26 mouse cellular contexts compared by ENCODE assay signal in genomic region chr2:59877335-59877734, GRCm38 (mm10). TPM values are rescaled to one million over a fixed set of nuclear protein-coding genes. Genes with fewer than 3 reads are reported as not detected.
DNase-seq lines count a peak whose midpoint lies in the region; ATAC-seq lines count a peak whose summit lies in the region.
"Had no signal": no experiment of that assay in that cellular context is flagged by ENCODE, and none has a peak within 500 bp of the region (broad histone marks: within the 10 kb centered on the region; RNA-seq: fewer than 3 reads in every experiment).

No protein-coding gene starts in this region.

- no peak overlapping the region for H3K9ac ChIP-seq in embryonic facial prominence, embryonic 14.5 days (ENCODE audit: low read depth, low read length)
- H3K9ac ChIP-seq: forebrain, embryonic 12.5 days; forebrain, embryonic 15.5 days; heart, embryonic 12.5 days; heart, embryonic 15.5 days; hindbrain, embryonic 15.5 days had no signal

- 57% methylated on average over 4 of the region's 4 CpGs for WGBS in embryonic facial prominence, embryonic 14.5 days
- 86% methylated on average over 4 of the region's 4 CpGs for WGBS in embryonic facial prominence, embryonic 10.5 days

- H3K27me3 ChIP-seq in embryonic facial prominence, embryonic 14.5 days (replicated peaks; ENCODE audit: control insufficient read depth, insufficient read depth, low read length), result no peaks in the 10 kb centered on the region
- no peaks in the 10 kb centered on the region for H3K27me3 ChIP-seq in embryonic facial prominence, embryonic 10.5 days (replicated peaks; ENCODE audit: low read depth, poor library complexity, severe bottlenecking)
- H3K27me3 ChIP-seq: forebrain, embryonic 12.5 days; forebrain, embryonic 15.5 days; heart, embryonic 12.5 days; heart, embryonic 15.5 days; hindbrain, embryonic 15.5 days had no signal

- H3K4me3 ChIP-seq in embryonic facial prominence, embryonic 14.5 days (ENCODE audit: low read depth, low read length), result no peak overlapping the region
- no peak overlapping the region for H3K4me3 ChIP-seq in embryonic facial prominence, embryonic 10.5 days
- H3K4me3 ChIP-seq: erythroblast, embryonic 14.5 days; forebrain, embryonic 12.5 days; forebrain, embryonic 15.5 days; heart, embryonic 12.5 days; heart, embryonic 15.5 days; hindbrain, embryonic 10.5 days; hindbrain, embryonic 15.5 days had no signal

- no peak overlapping the region for H3K27ac ChIP-seq in embryonic facial prominence, embryonic 14.5 days (replicated peaks; ENCODE audit: low read depth, low read length)
- no peak overlapping the region for H3K27ac ChIP-seq in embryonic facial prominence, embryonic 10.5 days (replicated peaks)
- H3K27ac ChIP-seq: forebrain, embryonic 12.5 days; forebrain, embryonic 15.5 days; heart, embryonic 15.5 days; hindbrain, embryonic 10.5 days; hindbrain, embryonic 15.5 days had no signal

- DNase-seq in embryonic facial prominence, embryonic 14.5 days (ENCODE audit: low spot score), result peak; percentile 50
- DNase-seq in embryonic facial prominence, embryonic 10.5 days (ENCODE audit: low spot score), result no peak
- DNase-seq in thymus, postnatal 14 days, result peak; percentile 14
- no peak for DNase-seq in thymus, adult 18-20 months
- DNase-seq in thymus, postnatal 4 days, result peak; percentile 18
- no peak for DNase-seq in left cerebral cortex, adult 9 months (ENCODE audit: low spot score in 2 of 2)
- DNase-seq: adrenal gland, adult 8-10 months; adrenal gland, postnatal 25 days; B cell, adult 2 months; cerebellum, adult 11-12 months; cerebellum, adult 8-10 months; cerebellum, postnatal 10 days; cerebellum, postnatal 36 days; embryo, embryonic 11 days; gastrocnemius, postnatal 25 days; heart, adult 18-20 months; heart, postnatal 10 days; heart, postnatal 36 days had no signal

- no peak overlapping the region for H3K4me2 ChIP-seq in embryonic facial prominence, embryonic 14.5 days (ENCODE audit: low read depth, low read length)
- H3K4me2 ChIP-seq: forebrain, embryonic 12.5 days; forebrain, embryonic 15.5 days; heart, embryonic 15.5 days; hindbrain, embryonic 15.5 days had no signal

- ATAC-seq in embryonic facial prominence, embryonic 14.5 days (ENCODE audit: low read depth), result peak; percentile 52; the same call in 1 of the 2 replicates
- ATAC-seq: activated CD4-positive, CD25-positive, alpha-beta regulatory T cell, adult 4 months; forebrain, embryonic 15.5 days had no signal

- H3K4me1 ChIP-seq in embryonic facial prominence, embryonic 14.5 days (ENCODE audit: control insufficient read depth, insufficient read depth, low read length), result no peaks in the 10 kb centered on the region
- H3K4me1 ChIP-seq in embryonic facial prominence, embryonic 10.5 days, result peaks cover 6% of the 10 kb centered on the region; the same call in 1 of the 2 replicates
- H3K4me1 ChIP-seq: forebrain, embryonic 12.5 days had no signal

- no peaks in the 10 kb centered on the region for H3K9me3 ChIP-seq in embryonic facial prominence, embryonic 14.5 days (ENCODE audit: control insufficient read depth, low read length)
- 0 out of 2 replicates have a peak, but pooled peaks cover 6% of the 10 kb centered on the region for H3K9me3 ChIP-seq in embryonic facial prominence, embryonic 10.5 days
- H3K9me3 ChIP-seq: forebrain, embryonic 12.5 days; forebrain, embryonic 15.5 days; heart, embryonic 15.5 days; hindbrain, embryonic 15.5 days had no signal

- peaks cover 37% of the 10 kb centered on the region for H3K36me3 ChIP-seq in embryonic facial prominence, embryonic 14.5 days (ENCODE audit: control insufficient read depth, insufficient read depth, low read length)
- peaks cover 23% of the 10 kb centered on the region for H3K36me3 ChIP-seq in embryonic facial prominence, embryonic 10.5 days (replicated peaks)
- H3K36me3 ChIP-seq: forebrain, embryonic 15.5 days had no signal

RNA-seq across cellular contexts. Expression of gene Wdsub1, which starts 5.1 kb away (rescaled TPM):
- polyA plus RNA-seq in embryonic facial prominence, embryonic 14.5 days (2014; fragmentation: Nextera tagmentation; extraction: Ambion mirVana), result 29.1 and 32.7 TPM in 2 replicates
- 23.7 and 27.7 TPM in 2 replicates for polyA plus RNA-seq in embryonic facial prominence, embryonic 10.5 days (2016; fragmentation: Nextera tagmentation; extraction: Ambion mirVana)

Comparison
In these comparisons a context has a peak if more than half of its experiments do, and no peak if none do; other contexts are left out.
1. DNase-seq: peak in embryonic facial prominence, embryonic 14.5 days (single experiment), thymus, postnatal 14 days (single experiment) and thymus, postnatal 4 days (single experiment); none in embryonic facial prominence, embryonic 10.5 days (single experiment), thymus, adult 18-20 months (0 of 2) and left cerebral cortex, adult 9 months (0 of 2).